Mouse (Mus musculus) MEL (cell line): ENCODE results near the gene Nol12. TPM values are rescaled to one million over a fixed set of nuclear protein-coding genes. Genes with fewer than 3 reads are reported as not detected.
A peak's percentile ranks its signal among the peaks of the same experiment; 100 is the strongest.

Experiments used
- DNase-seq: peaks from one replicate; pipeline ENCODE4 v3.0.0; 2011; ENCODE audit warnings: low read depth, low spot score
- H3K27ac ChIP-seq: 2 replicates; pipeline ENCODE4 v1.5.1; 2012; ENCODE audit warnings: low read depth, mild to moderate bottlenecking, control low read depth, low read length, moderate library complexity; ENCODE audit not compliant: control insufficient read depth
- H3K27me3 ChIP-seq, 2 experiments: fragments of 150-350 bp in 1 of 2; sonication (generic) in 1 of 2; 2 replicates each; pipeline ENCODE4 v1.6.1; 2012; ENCODE audit warnings: low read length in 2 of 2, mild to moderate bottlenecking in 2 of 2, improper control_type of control experiment in 1 of 2, moderate library complexity in 1 of 2; ENCODE audit not compliant: insufficient read depth in 2 of 2, control insufficient read depth in 1 of 2
- H3K36me3 ChIP-seq, 2 experiments: 2 replicates each; pipeline ENCODE4 v1.6.1; 2012 to 2014; ENCODE audit warnings: low read length in 2 of 2, improper control_type of control experiment in 1 of 2, inconsistent platforms in 1 of 2, mild to moderate bottlenecking in 1 of 2; ENCODE audit not compliant: insufficient read depth in 2 of 2, control insufficient read depth in 1 of 2
- H3K4me1 ChIP-seq, 2 experiments: fragments of 150-350 bp in 1 of 2; sonication (generic) in 1 of 2; 2 replicates each; pipeline ENCODE4 v1.6.1; 2012; ENCODE audit warnings: low read length in 2 of 2, improper control_type of control experiment in 1 of 2, mild to moderate bottlenecking in 1 of 2; ENCODE audit not compliant: insufficient read depth in 2 of 2, control insufficient read depth in 1 of 2
- H3K4me3 ChIP-seq, 2 experiments: fragments of 150-350 bp in 1 of 2; sonication (generic) in 1 of 2; 2 replicates each; pipeline ENCODE4 v1.5.1; 2012; ENCODE audit warnings: low read depth in 2 of 2, low read length in 2 of 2, mild to moderate bottlenecking in 2 of 2, moderate library complexity in 2 of 2, control low read depth in 1 of 2, improper control_type of control experiment in 1 of 2; ENCODE audit not compliant: control insufficient read depth in 1 of 2, insufficient read depth in 1 of 2
- H3K79me2 ChIP-seq: 2 replicates; pipeline ENCODE4 v1.6.1; 2012; ENCODE audit warnings: mild to moderate bottlenecking, low read length, moderate library complexity; ENCODE audit not compliant: control insufficient read depth, poor library complexity, insufficient read depth
- H3K9ac ChIP-seq: 2 replicates; pipeline ENCODE4 v1.6.1; 2012; ENCODE audit warnings: low read depth, mild to moderate bottlenecking, control low read depth, low read length, moderate library complexity; ENCODE audit not compliant: control insufficient read depth, poor library complexity, severe bottlenecking
- H3K9me3 ChIP-seq: fragments of 150-350 bp; sonication (generic); replicated peaks from 2 replicates; pipeline ENCODE4 v1.6.1; 2012; ENCODE audit warnings: mild to moderate bottlenecking, low read length, improper control_type of control experiment, moderate library complexity; ENCODE audit not compliant: insufficient read depth
- BHLHE40 ChIP-seq: IDR thresholded peaks from 2 replicates; pipeline ENCODE4 v1.6.1; 2012; ENCODE audit warnings: low read depth, mild to moderate bottlenecking, inconsistent platforms, low read length, improper control_type of control experiment, borderline replicate concordance
- CHD1 ChIP-seq: IDR thresholded peaks from 2 replicates; pipeline ENCODE4 v1.6.1; 2012; ENCODE audit warnings: low read depth, mild to moderate bottlenecking, inconsistent platforms, low read length, improper control_type of control experiment
- CHD2 ChIP-seq: IDR thresholded peaks from 2 replicates; pipeline ENCODE4 v1.6.1; 2011; ENCODE audit warnings: low read length, improper control_type of control experiment
- CTCF ChIP-seq, 3 experiments: IDR thresholded peaks in 2 of 3; conservative IDR thresholded peaks in 1 of 3; 2 replicates each; pipeline ENCODE4 v1.5.1; 2011 to 2012; ENCODE audit warnings: low read length in 3 of 3, low read depth in 2 of 3, mild to moderate bottlenecking in 2 of 3, improper control_type of control experiment in 1 of 3, inconsistent platforms in 1 of 3, mixed read lengths in 1 of 3, moderate library complexity in 1 of 3; ENCODE audit not compliant: control insufficient read depth in 1 of 3, insufficient read depth in 1 of 3, poor library complexity in 1 of 3, severe bottlenecking in 1 of 3
- ELF1 ChIP-seq: IDR thresholded peaks from 2 replicates; pipeline ENCODE4 v1.6.1; 2014; ENCODE audit warnings: low read depth, mild to moderate bottlenecking, inconsistent platforms, low read length, improper control_type of control experiment, moderate library complexity
- EP300 ChIP-seq, 2 experiments: IDR thresholded peaks; 2 replicates each; pipeline ENCODE4 v1.6.1; 2011; ENCODE audit warnings: improper control_type of control experiment in 2 of 2, low read length in 2 of 2, low read depth in 1 of 2, mild to moderate bottlenecking in 1 of 2
- ETS1 ChIP-seq: IDR thresholded peaks from 2 replicates; pipeline ENCODE4 v1.6.1; 2012; ENCODE audit warnings: low read depth, mild to moderate bottlenecking, inconsistent platforms, low read length, improper control_type of control experiment, moderate library complexity
- GATA1 ChIP-seq: IDR thresholded peaks from 2 replicates; pipeline ENCODE4 v1.6.1; 2011; ENCODE audit warnings: low read depth, low read length, improper control_type of control experiment
- HCFC1 ChIP-seq: IDR thresholded peaks from 2 replicates; pipeline ENCODE4 v1.6.1; 2012; ENCODE audit warnings: low read depth, mild to moderate bottlenecking, inconsistent platforms, low read length, improper control_type of control experiment, moderate library complexity
- JUND ChIP-seq: IDR thresholded peaks from 2 replicates; pipeline ENCODE4 v1.6.1; 2011; ENCODE audit warnings: low read depth, mild to moderate bottlenecking, improper control_type of control experiment, low read length
- KAT2A ChIP-seq: conservative IDR thresholded peaks from 2 replicates; pipeline ENCODE4 v1.6.1; 2012; ENCODE audit warnings: low read depth, low read length, improper control_type of control experiment, inconsistent platforms
- MAFK ChIP-seq: IDR thresholded peaks from 2 replicates; pipeline ENCODE4 v1.6.1; 2011; ENCODE audit warnings: low read depth, mild to moderate bottlenecking, low read length, improper control_type of control experiment, borderline replicate concordance
- MEF2A ChIP-seq: IDR thresholded peaks from 2 replicates; pipeline ENCODE4 v1.6.1; 2014; ENCODE audit warnings: low read depth, mild to moderate bottlenecking, inconsistent platforms, low read length, improper control_type of control experiment; ENCODE audit not compliant: poor library complexity, insufficient replicate concordance, severe bottlenecking; ENCODE audit errors: extremely low read depth
- NELFE ChIP-seq: IDR thresholded peaks from 2 replicates; pipeline ENCODE4 v1.6.1; 2011; ENCODE audit warnings: low read depth, low read length, improper control_type of control experiment
- NRF1 ChIP-seq: IDR thresholded peaks from 2 replicates; pipeline ENCODE4 v1.6.1; 2014; ENCODE audit warnings: low read depth, mild to moderate bottlenecking, inconsistent platforms, low read length, improper control_type of control experiment, moderate library complexity; ENCODE audit not compliant: poor library complexity, insufficient read depth, severe bottlenecking
- POLR2A ChIP-seq, 2 experiments: IDR thresholded peaks; 2 replicates each; pipeline ENCODE4 v1.6.1; 2011 to 2012; ENCODE audit warnings: low read length in 2 of 2, mild to moderate bottlenecking in 2 of 2, control low read depth in 1 of 2, improper control_type of control experiment in 1 of 2, low read depth in 1 of 2, moderate library complexity in 1 of 2; ENCODE audit not compliant: control insufficient read depth in 1 of 2, insufficient read depth in 1 of 2, poor library complexity in 1 of 2
- POLR2AphosphoS2 ChIP-seq: IDR thresholded peaks from 2 replicates; pipeline ENCODE4 v1.6.1; 2011; ENCODE audit warnings: low read length, improper control_type of control experiment
- RAD21 ChIP-seq: IDR thresholded peaks from 2 replicates; pipeline ENCODE4 v1.6.1; 2011; ENCODE audit warnings: mild to moderate bottlenecking, low read depth, low read length, improper control_type of control experiment
- RCOR1 ChIP-seq: IDR thresholded peaks from 2 replicates; pipeline ENCODE4 v1.6.1; 2012; ENCODE audit warnings: low read depth, mild to moderate bottlenecking, inconsistent platforms, low read length, improper control_type of control experiment
- SIN3A ChIP-seq: IDR thresholded peaks from 2 replicates; pipeline ENCODE4 v1.6.1; 2012; ENCODE audit warnings: low read length, improper control_type of control experiment, inconsistent platforms
- SMC3 ChIP-seq: IDR thresholded peaks from 2 replicates; pipeline ENCODE4 v1.6.1; 2011; ENCODE audit warnings: low read depth, low read length, improper control_type of control experiment
- TAL1 ChIP-seq: IDR thresholded peaks from 2 replicates; pipeline ENCODE4 v1.6.1; 2012; ENCODE audit warnings: mild to moderate bottlenecking, inconsistent platforms, low read length, moderate library complexity, mixed read lengths
- TBP ChIP-seq: IDR thresholded peaks from 2 replicates; pipeline ENCODE4 v1.8.0; 2011; ENCODE audit warnings: low read depth, low read length, improper control_type of control experiment
- TCF12 ChIP-seq: IDR thresholded peaks from 2 replicates; pipeline ENCODE4 v1.6.1; 2014; ENCODE audit warnings: low read depth, mild to moderate bottlenecking, inconsistent platforms, low read length, improper control_type of control experiment, moderate library complexity
- UBTF ChIP-seq: IDR thresholded peaks from 2 replicates; pipeline ENCODE4 v1.6.1; 2012; ENCODE audit warnings: low read depth, mild to moderate bottlenecking, inconsistent platforms, low read length, improper control_type of control experiment, moderate library complexity, borderline replicate concordance; ENCODE audit not compliant: insufficient read depth
- USF1 ChIP-seq: IDR thresholded peaks from 2 replicates; pipeline ENCODE4 v1.6.1; 2014; ENCODE audit warnings: low read depth, mild to moderate bottlenecking, inconsistent platforms, low read length, improper control_type of control experiment, moderate library complexity
- USF2 ChIP-seq, 2 experiments: IDR thresholded peaks; 2 replicates each; pipeline ENCODE4 v1.6.1; 2011 to 2012; ENCODE audit warnings: improper control_type of control experiment in 2 of 2, low read length in 2 of 2, borderline replicate concordance in 1 of 2, inconsistent platforms in 1 of 2, low read depth in 1 of 2, mild to moderate bottlenecking in 1 of 2; ENCODE audit not compliant: insufficient read depth in 1 of 2
- ZC3H11A ChIP-seq: IDR thresholded peaks from 2 replicates; pipeline ENCODE4 v1.6.1; 2012; ENCODE audit warnings: low read depth, mild to moderate bottlenecking, inconsistent platforms, low read length, improper control_type of control experiment
- ZKSCAN1 ChIP-seq: IDR thresholded peaks from 2 replicates; pipeline ENCODE4 v1.6.1; 2012; ENCODE audit warnings: low read depth, mild to moderate bottlenecking, inconsistent platforms, low read length, improper control_type of control experiment, moderate library complexity
- ZNF384 ChIP-seq: IDR thresholded peaks from 2 replicates; pipeline ENCODE4 v1.6.1; 2012; ENCODE audit warnings: low read depth, mild to moderate bottlenecking, inconsistent platforms, low read length, improper control_type of control experiment
- polyA plus RNA-seq, 2 experiments: library from polyadenylated mRNA; stranded (reverse) in 1 of 2; unstranded in 1 of 2; fragments of >175 nt in 1 of 2; fragments of >200 nt in 1 of 2; gene quantifications; 2 replicates each; pipeline versions ENCODE4 v1.2.1 to v1.2.4; 2012; ENCODE audit warnings: low replicate concordance in 2 of 2, low read depth in 1 of 2; ENCODE audit not compliant: insufficient read length in 2 of 2, insufficient read depth in 1 of 2, missing spikeins in 1 of 2
- total RNA-seq: library from RNA; depleted of rRNA; stranded (reverse); fragments of 300-350 nt; gene quantifications from 2 replicates; pipeline ENCODE4 v1.2.3, GENCODE M21; 2012

Nol12 gene
- total and polyA plus RNA-seq, 3 experiments, result 40.8 to 127 TPM; not detected in 1

DNA sequence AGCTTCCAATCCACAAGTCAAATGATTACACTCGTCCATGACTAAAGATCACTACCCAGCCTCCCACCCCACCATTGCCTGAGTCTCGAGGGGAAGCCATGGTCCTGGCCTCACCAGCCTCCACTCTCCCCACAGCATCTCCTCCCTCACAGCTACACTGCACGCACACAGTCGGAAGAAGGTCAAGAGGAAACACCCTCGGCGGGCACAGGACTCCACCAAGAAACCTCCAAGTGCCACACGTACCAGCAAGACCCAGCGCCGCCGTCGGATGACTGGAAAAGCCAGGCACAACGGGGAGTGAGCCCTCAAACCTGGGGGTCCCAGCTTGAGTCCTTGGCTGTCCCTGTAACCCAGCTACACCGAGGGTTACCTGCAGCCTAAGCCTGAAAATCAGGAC, 5.6 kb downstream of the Nol12 start:
- no peak overlapping the region for H3K27ac ChIP-seq
- H3K27me3 ChIP-seq, result no peaks in the 10 kb centered on the region
- H3K79me2 ChIP-seq, result peaks cover 8% of the 10 kb centered on the region
- H3K9ac ChIP-seq, result no peak overlapping the region
- no peak for DNase-seq
- H3K9me3 ChIP-seq, result no peaks in the 10 kb centered on the region
- H3K4me1 ChIP-seq, result peaks cover 0 to 12% of the 10 kb centered on the region in 2 experiments; a peak in 2 of 4 replicates
- no peak overlapping the region for H3K4me3 ChIP-seq
- TF ChIP-seq MEF2A (no peak), POLR2A (IDR thresholded peaks at IDR 0.05; ENCODE audit: control insufficient read depth in 1 of 2, insufficient read depth in 1 of 2, low read depth in 1 of 2, low read length in 2 of 2, poor library complexity in 1 of 2) (no peak), SIN3A (no peak), HCFC1 (no peak), TCF12 (no peak), CTCF (IDR thresholded peaks at IDR 0.05 in 2 of 3, conservative IDR thresholded peaks at IDR 0.05 in 1 of 3; ENCODE audit: control insufficient read depth in 1 of 3, insufficient read depth in 1 of 3, low read depth in 2 of 3, low read length in 3 of 3, poor library complexity in 1 of 3, severe bottlenecking in 1 of 3) (no peak), TAL1 (no peak), GATA1 (no peak), JUND (no peak)
- H3K36me3 ChIP-seq, result peaks cover 2 to 9% of the 10 kb centered on the region in 2 experiments; a peak in 3 of 4 replicates

DNA sequence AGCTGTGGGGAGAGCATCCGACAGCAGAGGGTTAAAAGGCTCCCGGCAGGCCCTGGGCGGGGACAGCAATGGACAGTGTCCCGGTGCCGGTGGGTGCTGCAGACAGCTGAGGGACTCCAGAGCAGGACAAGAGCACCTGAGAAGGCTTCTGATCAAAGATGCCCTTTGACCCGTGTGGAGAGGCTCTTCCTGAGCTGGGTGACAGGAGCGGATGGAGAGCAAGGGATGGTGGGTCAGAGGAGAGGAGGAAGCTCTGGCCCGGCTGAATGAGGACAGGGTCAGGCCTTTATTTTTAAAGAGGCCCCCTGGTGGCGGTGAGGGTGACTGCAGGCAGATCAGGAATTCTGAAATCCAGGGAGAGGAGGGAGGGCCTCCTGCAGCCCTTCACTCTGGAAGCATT, 7.9 kb downstream of the Nol12 start:
- Histone ChIP-seq H3K9me3 (no peaks in the 10 kb centered on the region), H3K27me3 (no peaks in the 10 kb centered on the region), H3K9ac (no peak overlapping the region), H3K4me3 (no peak overlapping the region), H3K79me2 (no peaks in the 10 kb centered on the region), H3K4me1 (peaks cover 7 to 17% of the 10 kb centered on the region in 2 experiments), H3K36me3 (peaks cover 2 to 10% of the 10 kb centered on the region in 2 experiments; a peak in 3 of 4 replicates), H3K27ac (no peak overlapping the region)
- peak; percentile 71 for DNase-seq
- TF ChIP-seq GATA1, result no peak
- TF ChIP-seq KAT2A, result no peak
- peak; percentile 70 for TF ChIP-seq SMC3
- TF ChIP-seq USF2 (IDR thresholded peaks at IDR 0.05; ENCODE audit: borderline replicate concordance in 1 of 2, insufficient read depth in 1 of 2, low read depth in 1 of 2, low read length in 2 of 2), result no peak
- TF ChIP-seq EP300 (IDR thresholded peaks at IDR 0.05; ENCODE audit: low read depth in 1 of 2, low read length in 2 of 2), result no peak
- TF ChIP-seq ZNF384, result no peak
- TF ChIP-seq SIN3A, result peak; percentile 40; the same call in 1 of the 2 replicates
- peak; percentile 25; the same call in 1 of the 2 replicates for TF ChIP-seq ELF1
- TF ChIP-seq POLR2A (IDR thresholded peaks at IDR 0.05; ENCODE audit: control insufficient read depth in 1 of 2, insufficient read depth in 1 of 2, low read depth in 1 of 2, low read length in 2 of 2, poor library complexity in 1 of 2), result peak in 1 of 2 experiments; percentile 22; a peak in 1 of 4 replicates
- TF ChIP-seq ZKSCAN1, result no peak
- peak; percentile 25 for TF ChIP-seq RAD21
- no peak for TF ChIP-seq CHD1
- TF ChIP-seq JUND, result no peak
- TF ChIP-seq CTCF (IDR thresholded peaks at IDR 0.05 in 2 of 3, conservative IDR thresholded peaks at IDR 0.05 in 1 of 3; ENCODE audit: control insufficient read depth in 1 of 3, insufficient read depth in 1 of 3, low read depth in 2 of 3, low read length in 3 of 3, poor library complexity in 1 of 3, severe bottlenecking in 1 of 3), result peak; percentile 61 to 71 (median 64)
- TF ChIP-seq BHLHE40, result no peak
- no peak for TF ChIP-seq USF1
- TF ChIP-seq TBP, result no peak
- TF ChIP-seq NRF1, result no peak
- TF ChIP-seq CHD2, result no peak
- TF ChIP-seq MAFK, result no peak
- no peak for TF ChIP-seq POLR2AphosphoS2
- no peak for TF ChIP-seq ETS1
- TF ChIP-seq HCFC1, result no peak
- TF ChIP-seq RCOR1, result no peak
- no peak for TF ChIP-seq UBTF
- TF ChIP-seq ZC3H11A, result no peak
- no peak for TF ChIP-seq NELFE
